Mouse (Mus musculus) neural tube, embryonic 10.5 days (tissue): Measurements from ENCODE around the gene Gstt2.

Experiments used
- DNase-seq: peaks from one replicate; pipeline ENCODE4 v3.0.0-alpha.2; 2017; ENCODE audit warnings: low spot score; ENCODE audit errors: extremely low spot score

The Gstt2 gene

GRCm38 (mm10) chr10:75828500-75828931 lies 8.7 kb downstream of the Gstt2 start:
- DNase-seq, result no peak

GRCm38 (mm10) chr10:75827668-75828360 lies 9.4 kb downstream of the Gstt2 start:
- DNase-seq, result no peak

GRCm38 (mm10) chr10:75824530-75824929 lies 12.7 kb downstream of the Gstt2 start:
- no peak for DNase-seq

- DNase-seq, result no peak
Observed at GRCm38 (mm10) chr10:75823782-75824181, 13.4 kb downstream of the Gstt2 start.

- no peak for DNase-seq
Observed at GRCm38 (mm10) chr10:75822443-75822842, 14.8 kb downstream of the Gstt2 start, which contains the start of gene Gstt4. Gene Gstt4, minus strand, starts transcription at chr10:75822543.

- DNase-seq, result no peak
Observed at GRCm38 (mm10) chr10:75819882-75820281, 17.3 kb downstream of the Gstt2 start.

GRCm38 (mm10) chr10:75818641-75819040 lies 18.6 kb downstream of the Gstt2 start:
- no peak for DNase-seq

GRCm38 (mm10) chr10:75804217-75804616 lies 33.0 kb downstream of the Gstt2 start:
- no peak for DNase-seq

- peak; percentile 45 for DNase-seq
Observed at GRCm38 (mm10) chr10:75798176-75798696, 39.0 kb downstream of the Gstt2 start, which contains the start of gene Gstt1. Gene Gstt1, minus strand, starts transcription at chr10:75798584.

- peak; percentile 44 for DNase-seq
Observed at GRCm38 (mm10) chr10:75797619-75798175, 39.5 kb downstream of the Gstt2 start.

- no peak for DNase-seq
Observed at GRCm38 (mm10) chr10:75796731-75797516, 40.3 kb downstream of the Gstt2 start.

GRCm38 (mm10) chr10:75794880-75795279 lies 42.3 kb downstream of the Gstt2 start:
- no peak for DNase-seq

GRCm38 (mm10) chr10:75790773-75791172 lies 46.5 kb downstream of the Gstt2 start:
- no peak for DNase-seq

- DNase-seq, result no peak
Observed at GRCm38 (mm10) chr10:75789841-75790240, 47.4 kb downstream of the Gstt2 start.

GRCm38 (mm10) chr10:75789081-75789735 lies 48.0 kb downstream of the Gstt2 start:
- no peak for DNase-seq

GRCm38 (mm10) chr10:75788277-75788676 lies 48.9 kb downstream of the Gstt2 start:
- no peak for DNase-seq

GRCm38 (mm10) chr10:75785442-75785841 lies 51.8 kb downstream of the Gstt2 start:
- no peak for DNase-seq
